Mouse (Mus musculus) limb, embryonic 12.5 days (tissue): ENCODE results near the gene Psg28. TPM values are rescaled to one million over a fixed set of nuclear protein-coding genes. Genes with fewer than 3 reads are reported as not detected.
"Not testable (repeated sequence)": the region's sequence is repeated elsewhere in the genome, so short reads cannot be mapped to it uniquely, and the experiment has no call there.

Experiments
- ATAC-seq: fragments of 200-750 bp; cut with Nextera tagmentation; 2 replicates; pipeline ENCODE4 v1.8.0; 2017; ENCODE audit warnings: low read depth, moderate TSS enrichment; ENCODE audit not compliant: insufficient number of reproducible peaks, insufficient read depth, low FRiP score, low TSS enrichment
- H3K27ac ChIP-seq: fragments of 300-500 bp; sonication (generic); 2 replicates; pipeline ENCODE4 v1.5.1; 2016; ENCODE audit warnings: mild to moderate bottlenecking, moderate library complexity
- H3K27me3 ChIP-seq: fragments of 300-500 bp; sonication (generic); 2 replicates; pipeline ENCODE4 v1.6.1; 2016; ENCODE audit warnings: mild to moderate bottlenecking, moderate library complexity
- H3K36me3 ChIP-seq: fragments of 300-500 bp; sonication (generic); 2 replicates; pipeline ENCODE4 v1.6.1; 2016; ENCODE audit warnings: mild to moderate bottlenecking, moderate library complexity
- H3K4me1 ChIP-seq: fragments of 300-500 bp; sonication (generic); replicated peaks from 2 replicates; pipeline ENCODE4 v1.6.1; 2016
- H3K4me2 ChIP-seq: fragments of 300-500 bp; sonication (generic); 2 replicates; pipeline ENCODE4 v1.6.1; 2016; ENCODE audit warnings: mild to moderate bottlenecking, moderate library complexity
- H3K4me3 ChIP-seq: fragments of 300-500 bp; sonication (generic); replicated peaks from 2 replicates; pipeline ENCODE4 v1.5.1; 2016; ENCODE audit warnings: mild to moderate bottlenecking
- H3K9ac ChIP-seq: fragments of 300-500 bp; sonication (generic); replicated peaks from 2 replicates; pipeline ENCODE4 v1.6.1; 2016; ENCODE audit warnings: mild to moderate bottlenecking, moderate library complexity
- H3K9me3 ChIP-seq: fragments of 300-500 bp; sonication (generic); 2 replicates; pipeline ENCODE4 v1.6.1; 2016; ENCODE audit warnings: mild to moderate bottlenecking, moderate library complexity
- WGBS: fragments of 180-500 bp; shearing (Covaris S2); methylation state at CpG from one replicate; pipeline ENCODE4 v1.1.7; 2016; 5-methylcytosine and 5-hydroxymethylcytosine counted together
- microRNA-seq: library from miRNA; unstranded; fragments of <30 nt; microRNA quantifications from one replicate; pipeline ENCODE4, GENCODE M21; 2017
- polyA plus RNA-seq: library from polyadenylated mRNA; unstranded; fragments of >200 nt; fragmentation: Nextera tagmentation; extraction: Ambion mirVana; gene quantifications from 2 replicates; pipeline ENCODE4 v1.2.1, GENCODE M21; 2016

Gene Psg28
- polyA plus RNA-seq, result not detected in 2 replicates

DNA sequence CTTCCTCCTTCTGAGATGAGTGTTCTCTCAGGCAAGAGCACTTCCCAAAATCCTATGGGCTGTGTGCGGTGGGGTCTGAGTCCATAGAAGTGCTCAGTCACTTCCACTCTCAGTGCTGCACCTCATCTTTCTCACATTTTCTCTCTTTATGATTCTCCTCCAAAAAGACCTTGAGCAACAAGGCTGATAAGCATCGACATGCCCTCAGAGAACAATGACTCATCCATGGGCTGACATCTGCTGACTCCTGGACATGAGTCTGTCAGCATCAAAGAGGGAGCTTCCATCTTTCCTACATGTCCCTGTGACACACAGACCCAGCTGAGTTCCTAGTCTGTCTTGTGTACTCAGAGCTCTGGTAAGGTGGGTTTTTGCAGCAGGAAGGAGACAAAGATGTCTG, at the start of gene Psg28:
Gene Psg28, minus strand, starts transcription at position 101 of the 400 bp plus-strand sequence.
- H3K9me3 ChIP-seq, result peaks cover 45% of the 10 kb centered on the region
- H3K9ac ChIP-seq, H3K27me3 ChIP-seq, ATAC-seq, H3K4me1 ChIP-seq, H3K36me3 ChIP-seq, H3K4me2 ChIP-seq, H3K4me3 ChIP-seq, H3K27ac ChIP-seq: not testable (repeated sequence)
- WGBS, result 81% methylated on average over 2 of the region's 2 CpGs

DNA sequence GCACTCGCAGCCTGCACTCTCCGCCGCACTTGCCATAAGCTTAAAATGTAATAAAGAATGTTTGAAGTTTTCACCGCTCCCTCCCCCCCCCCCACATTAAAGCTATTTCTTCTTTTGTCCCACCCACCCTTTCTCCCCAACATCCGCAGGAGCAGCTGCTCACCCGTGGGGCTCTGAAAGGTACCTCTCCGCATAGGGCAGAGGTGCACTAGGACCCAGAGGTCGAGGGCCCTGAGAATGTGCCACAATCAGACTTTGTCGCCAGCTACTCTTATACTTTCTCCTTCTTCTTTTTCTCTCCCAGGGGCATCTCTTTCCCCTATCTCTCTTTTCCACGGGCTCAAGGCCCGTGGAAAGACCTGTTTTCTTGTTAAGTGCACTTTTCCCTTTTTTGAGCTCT, 28.4 kb downstream of the Psg28 start:
- 38% methylated on average over 10 of the region's 11 CpGs for WGBS
- no peak overlapping the region for H3K4me3 ChIP-seq
- H3K4me2 ChIP-seq, result no peak overlapping the region
- no peaks in the 10 kb centered on the region for H3K36me3 ChIP-seq
- peaks cover 25% of the 10 kb centered on the region for H3K9me3 ChIP-seq
- no peaks in the 10 kb centered on the region for H3K4me1 ChIP-seq
- H3K9ac ChIP-seq, result no peak overlapping the region
- H3K27ac ChIP-seq, result no peak overlapping the region
- H3K27me3 ChIP-seq, result no peaks in the 10 kb centered on the region
- no peak for ATAC-seq

DNA sequence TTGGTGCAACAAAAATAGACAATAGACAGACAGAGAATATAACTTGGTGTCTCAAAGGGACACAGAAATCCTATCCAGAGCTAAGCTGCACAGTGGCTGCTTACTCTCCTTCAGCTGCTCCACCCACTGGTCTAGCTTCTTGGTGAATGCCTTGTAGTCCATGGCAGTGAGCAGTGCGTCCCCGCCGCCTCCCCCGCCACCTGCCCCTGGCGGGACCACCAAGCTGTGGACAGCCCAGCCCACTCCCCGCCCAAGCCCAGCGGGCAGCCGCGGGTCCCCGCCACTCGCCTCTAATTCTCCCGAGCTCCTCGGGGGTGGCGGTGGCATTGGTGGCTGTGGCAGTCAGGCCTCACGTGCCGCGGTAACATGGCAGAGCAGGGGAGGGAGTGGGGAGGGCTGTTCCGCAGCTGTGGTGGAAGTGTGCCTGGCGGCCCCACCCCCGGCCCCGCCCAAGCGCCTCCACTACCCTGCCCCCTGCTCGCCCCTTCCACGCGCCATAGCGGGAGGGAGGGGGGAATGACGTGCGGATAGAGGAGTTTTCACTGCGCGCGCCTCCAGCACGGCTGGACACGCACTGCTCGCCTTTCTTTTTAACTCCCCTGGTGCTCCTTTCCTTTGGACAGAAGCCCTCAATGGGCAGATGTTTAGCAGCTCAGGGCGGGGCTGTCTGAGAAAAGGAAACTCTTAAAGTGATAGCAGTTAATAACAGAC, 29.2 kb downstream of the Psg28 start:
- Histone ChIP-seq H3K27ac (no peak overlapping the region), H3K4me1 (no peaks in the 10 kb centered on the region), H3K4me3 (0 out of 2 replicates have a peak overlapping the region, but pooled peaks have one; percentile 4), H3K4me2 (no peak overlapping the region), H3K27me3 (no peaks in the 10 kb centered on the region), H3K36me3 (no peaks in the 10 kb centered on the region), H3K9ac (no peak overlapping the region), H3K9me3 (peaks cover 18% of the 10 kb centered on the region)
- 28% methylated on average over 35 of the region's 35 CpGs for WGBS
- no peak for ATAC-seq

DNA sequence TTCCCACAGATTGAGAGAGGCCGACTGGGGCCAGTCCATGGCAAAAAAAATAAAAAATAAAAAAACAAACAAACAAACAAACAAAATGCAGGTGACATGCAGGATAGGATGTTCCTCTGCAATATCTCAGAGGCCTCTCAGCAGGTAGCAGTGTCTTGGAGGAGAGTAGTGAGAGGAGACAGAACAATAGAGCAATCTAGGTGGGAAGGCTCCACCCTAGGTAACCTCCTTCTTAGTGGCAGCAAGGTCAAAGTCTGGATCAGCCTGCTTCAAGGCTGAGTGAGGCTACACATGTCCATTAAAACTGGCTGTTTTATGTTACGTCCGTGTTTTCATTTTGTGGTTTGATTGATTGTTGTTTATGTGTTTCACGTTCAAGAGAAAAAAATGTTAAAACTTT, 40.4 kb downstream of the Psg28 start:
- not testable (repeated sequence) for ATAC-seq, H3K27me3 ChIP-seq, H3K9ac ChIP-seq, H3K4me2 ChIP-seq, H3K27ac ChIP-seq, H3K4me3 ChIP-seq, H3K36me3 ChIP-seq, H3K4me1 ChIP-seq
- WGBS, result 77% methylated on average over 4 of the region's 4 CpGs
- peaks cover 31% of the 10 kb centered on the region for H3K9me3 ChIP-seq

DNA sequence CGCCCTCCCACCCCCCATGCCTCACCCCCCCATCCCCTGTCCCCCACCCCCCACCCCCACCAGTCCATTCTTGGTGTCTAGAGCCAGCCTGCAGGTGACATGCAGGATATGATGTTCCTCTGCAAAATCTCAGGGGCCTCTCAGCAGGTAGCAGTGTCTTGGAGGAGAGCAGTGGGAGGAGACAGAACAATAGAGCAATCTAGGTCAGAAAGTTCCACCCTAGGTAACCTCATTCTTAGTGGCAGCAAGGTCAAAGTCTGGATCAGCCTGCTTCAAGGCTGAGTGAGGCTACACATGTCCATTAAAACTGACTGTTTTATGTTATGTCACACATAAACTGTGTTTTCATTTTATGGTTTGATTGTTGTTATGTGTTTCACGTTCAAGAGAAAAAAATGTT, 53.5 kb downstream of the Psg28 start:
- 44% methylated on average over 2 of the region's 2 CpGs for WGBS
- Histone ChIP-seq H3K4me1 (no peaks in the 10 kb centered on the region), H3K27ac (no peak overlapping the region), H3K36me3 (no peaks in the 10 kb centered on the region), H3K9me3 (peaks cover 38% of the 10 kb centered on the region), H3K9ac (no peak overlapping the region), H3K4me3 (no peak overlapping the region), H3K4me2 (no peak overlapping the region), H3K27me3 (no peaks in the 10 kb centered on the region)
- no peak for ATAC-seq

Small RNA genes within 50 kb of the gene (microRNA-seq; reads per million reads assigned to microRNA genes)
- not detected for gene Gm24715

Other genes starting within 250 kb of the Psg28 start
- not detected in 2 replicates for gene Mill1, start 186.7 kb downstream of the Psg28 start, polyA plus RNA-seq
- not detected in 2 replicates for gene Psg18, start 77.0 kb downstream of the Psg28 start, polyA plus RNA-seq
- gene Psg26, start 52.1 kb upstream of the Psg28 start, polyA plus RNA-seq, result not detected in 2 replicates
- gene Psg25, start 100.2 kb upstream of the Psg28 start, polyA plus RNA-seq, result not detected in 2 replicates
- not detected in 2 replicates for gene Psg27, start 135.3 kb upstream of the Psg28 start, polyA plus RNA-seq
- not detected in 2 replicates for gene Psg23, start 184.5 kb upstream of the Psg28 start, polyA plus RNA-seq
- gene Psg21, start 224.7 kb upstream of the Psg28 start, polyA plus RNA-seq, result not detected in 2 replicates